Mouse (Mus musculus): ENCODE measurements around the gene Irf4. TPM values are rescaled to one million over a fixed set of nuclear protein-coding genes. Genes with fewer than 3 reads are reported as not detected.

Irf4 gene
- polyA plus RNA-seq, 2 experiments from 2014 or later = 23.8 to 26.4 TPM

- no peak for ATAC-seq
Measured at GRCm38 (mm10) chr13:30809240-30809639, 60.2 kb downstream of the Irf4 start.

- peak; percentile 34 for ATAC-seq
Measured at GRCm38 (mm10) chr13:30813464-30813863, 64.4 kb downstream of the Irf4 start.

GRCm38 (mm10) chr13:30814256-30814655 is 65.2 kb downstream of the Irf4 start:
- no peak for ATAC-seq

Other genes starting within 250 kb of the Irf4 start
- gene Uqcrfs1, start 203.9 kb upstream of the Irf4 start, polyA plus RNA-seq (2017; shearing (Covaris generic)) = 100 to 1,000 TPM; 140 to 147 TPM
- 1 to 10 TPM; 4.5 to 5.0 TPM for gene Dusp22, start 89.2 kb upstream of the Irf4 start, polyA plus RNA-seq (2017; shearing (Covaris generic))
- not detected for gene Hus1b, start 198.5 kb downstream of the Irf4 start, polyA plus RNA-seq (2017; shearing (Covaris generic))
- 10 to 100 TPM; 71.5 to 76.1 TPM for gene Exoc2, start 224.9 kb downstream of the Irf4 start, polyA plus RNA-seq (2017; shearing (Covaris generic))
- gene Gm5447, start 225.0 kb downstream of the Irf4 start, polyA plus RNA-seq (2017; shearing (Covaris generic)) = under 1 TPM in 1 of 2 experiments, not detected in 1; 0.19 TPM